Mouse (Mus musculus): ENCODE results near the gene Coro1b. TPM values are rescaled to one million over a fixed set of nuclear protein-coding genes. Genes with fewer than 3 reads are reported as not detected.

The Coro1b gene
- total RNA-seq, 2 experiments from 2014 or later, result 38.3 to 47.6 TPM

GRCm38 (mm10) chr19:4189051-4189620 is 40.7 kb downstream of the Coro1b start:
- DNase-seq, result no peak

DNA sequence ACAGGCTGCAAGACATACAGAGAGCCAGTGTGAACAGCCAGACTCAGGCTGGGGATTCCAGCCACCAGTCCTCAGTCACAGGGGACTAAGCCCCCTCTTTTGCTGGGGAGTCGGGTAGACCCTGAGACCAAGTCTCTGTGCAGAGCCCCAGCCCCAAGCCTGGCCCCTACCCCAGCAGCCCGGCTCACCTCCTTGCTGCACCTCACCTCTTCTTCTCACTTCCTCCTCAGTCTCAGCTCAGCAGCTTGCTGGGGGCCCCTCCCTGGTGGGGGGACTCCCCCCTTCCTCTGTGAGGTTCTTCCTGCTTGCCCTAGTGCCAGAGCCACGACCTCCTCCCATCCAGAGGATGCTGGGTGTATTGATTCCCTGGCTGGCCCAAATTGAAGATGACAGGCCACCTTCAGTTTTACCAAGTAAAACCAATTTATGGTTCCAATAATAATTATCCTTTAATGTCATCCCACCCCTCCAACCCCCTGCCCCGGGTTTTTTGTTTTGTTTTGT is 42.5 kb downstream of the Coro1b start, which contains the start of gene Tbc1d10c:
Gene Tbc1d10c, minus strand, starts transcription at position 454 of the 504 bp plus-strand sequence.
- peak in 1 of 2 experiments; percentile 69 for DNase-seq

- DNase-seq, result peak; percentile 96
Observed at GRCm38 (mm10) chr19:4191528-4192250, 43.3 kb downstream of the Coro1b start, which contains the start of gene Ppp1ca. Gene Ppp1ca (plus strand): TSS chr19:4192065.

DNA sequence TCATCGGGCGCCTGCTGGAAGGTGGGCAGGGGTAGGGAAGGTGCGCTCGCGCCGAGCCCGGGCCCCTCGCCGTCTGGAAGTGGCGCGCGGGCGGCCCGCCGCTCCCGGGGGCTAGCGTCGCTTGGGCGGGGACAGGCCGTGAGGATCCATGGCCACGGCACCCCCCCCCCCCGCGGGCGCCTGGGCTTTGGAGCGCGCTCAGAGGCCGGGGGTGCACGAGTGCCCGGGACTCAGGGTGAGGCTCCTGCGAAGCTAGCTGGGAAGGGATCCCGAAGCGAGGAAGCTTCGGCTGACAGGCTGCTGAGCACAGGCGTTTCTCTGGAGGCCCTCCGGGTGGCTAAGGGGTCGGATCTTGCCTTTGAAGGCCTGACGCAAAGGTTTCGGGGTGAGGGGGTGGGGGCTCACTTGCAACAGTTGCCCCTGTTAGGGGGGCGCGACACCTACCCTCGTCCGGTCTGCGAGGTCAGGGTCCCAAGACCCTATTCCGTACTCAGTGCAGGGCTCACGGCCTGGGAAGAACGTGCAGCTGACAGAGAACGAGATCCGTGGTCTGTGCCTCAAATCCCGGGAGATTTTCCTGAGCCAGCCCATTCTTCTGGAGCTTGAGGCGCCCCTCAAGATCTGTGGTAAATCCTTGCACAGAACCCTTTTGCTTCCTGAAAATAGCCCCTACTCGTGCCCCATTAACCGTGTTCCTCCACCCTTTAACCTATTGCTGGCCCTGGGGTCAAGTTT is 44.0 kb downstream of the Coro1b start:
- DNase-seq, result no peak

DNA sequence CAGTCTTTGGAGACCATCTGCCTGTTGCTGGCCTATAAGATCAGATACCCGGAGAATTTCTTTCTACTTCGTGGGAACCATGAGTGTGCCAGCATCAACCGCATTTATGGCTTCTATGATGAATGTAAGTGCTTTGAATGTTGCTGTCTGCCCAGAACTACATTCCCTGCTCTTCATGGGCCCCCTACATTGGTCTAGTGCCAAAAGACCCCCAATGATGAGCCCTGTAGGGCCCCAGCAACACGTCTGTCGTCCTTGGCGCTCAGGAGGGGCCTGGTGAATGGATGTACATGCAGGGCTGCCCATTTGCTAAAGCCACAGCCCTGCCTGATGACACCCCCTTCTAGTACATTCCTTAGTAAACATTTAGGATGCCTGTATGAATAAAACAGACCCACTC is 44.7 kb downstream of the Coro1b start:
- DNase-seq, result no peak

DNA sequence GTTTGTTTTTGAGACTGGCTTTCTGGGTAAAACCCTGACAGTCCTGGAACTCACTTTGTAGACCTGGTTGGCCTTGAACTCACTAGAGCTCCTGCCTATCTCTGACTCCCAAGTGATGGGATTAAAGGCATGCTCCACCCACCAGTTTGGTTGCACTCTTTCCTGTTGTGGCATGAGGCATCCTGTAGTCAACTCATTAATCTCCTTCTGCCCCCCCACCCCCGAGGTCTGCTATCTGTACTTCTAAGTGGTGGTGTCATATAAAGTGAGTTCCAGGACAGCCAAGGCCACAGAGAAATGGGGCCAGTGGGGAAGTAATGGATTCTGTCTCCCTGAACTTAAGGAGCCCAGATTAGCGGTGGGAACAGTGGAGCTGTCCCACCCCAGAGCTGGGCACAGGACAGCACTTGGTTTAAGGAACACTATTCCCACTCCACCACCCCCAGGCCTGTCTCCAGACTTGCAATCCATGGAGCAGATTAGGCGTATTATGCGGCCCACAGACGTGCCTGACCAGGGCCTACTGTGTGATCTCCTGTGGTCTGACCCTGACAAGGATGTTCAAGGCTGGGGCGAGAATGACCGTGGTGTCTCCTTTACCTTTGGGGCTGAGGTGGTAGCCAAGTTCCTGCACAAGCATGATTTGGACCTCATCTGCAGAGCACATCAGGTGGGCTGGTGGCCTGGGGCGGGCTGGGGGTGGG is 45.8 kb downstream of the Coro1b start:
- DNase-seq, result no peak

GRCm38 (mm10) chr19:4194776-4195650 is 46.6 kb downstream of the Coro1b start:
- no peak for DNase-seq

- DNase-seq, result no peak
Observed at GRCm38 (mm10) chr19:4196048-4196447, 47.6 kb downstream of the Coro1b start.

- peak; percentile 56 to 68 for DNase-seq
Observed at GRCm38 (mm10) chr19:4196548-4196947, 48.1 kb downstream of the Coro1b start.

GRCm38 (mm10) chr19:4197180-4197579 is 48.8 kb downstream of the Coro1b start:
- no peak for DNase-seq

DNA sequence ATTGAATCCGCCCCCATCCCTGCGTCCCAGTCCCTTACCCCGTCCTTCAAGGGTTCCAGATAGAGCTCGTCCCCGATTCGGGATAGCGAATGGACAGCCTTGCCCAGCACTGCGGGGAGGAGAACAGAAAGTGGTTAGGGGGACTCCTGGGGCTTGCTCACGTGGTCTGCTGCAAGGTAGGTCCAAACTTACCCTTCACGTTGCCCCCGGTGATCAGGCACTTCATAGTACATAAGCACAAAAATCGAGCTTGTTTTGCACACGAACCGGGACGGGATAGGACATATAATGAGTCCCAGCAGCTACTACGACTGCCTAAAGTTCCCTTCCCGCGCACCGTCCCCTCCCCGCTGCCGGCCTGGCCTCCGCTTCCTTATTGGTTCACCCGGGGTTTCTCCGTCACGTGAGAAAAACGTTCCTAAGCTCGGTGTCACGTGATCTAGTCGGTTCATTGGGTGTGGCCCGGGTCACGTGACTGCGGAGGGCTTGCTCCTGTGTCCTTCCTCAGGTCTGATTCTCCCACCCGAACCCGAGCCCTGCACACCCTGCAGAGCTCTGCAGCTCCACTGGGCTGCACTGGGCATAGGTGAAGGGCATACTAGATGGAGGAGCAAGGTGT is 53.0 kb downstream of the Coro1b start, which contains the start of gene Rad9a:
Gene Rad9a, minus strand, starts transcription at position 372 of the 619 bp plus-strand sequence.
- DNase-seq, result peak; percentile 98

DNA sequence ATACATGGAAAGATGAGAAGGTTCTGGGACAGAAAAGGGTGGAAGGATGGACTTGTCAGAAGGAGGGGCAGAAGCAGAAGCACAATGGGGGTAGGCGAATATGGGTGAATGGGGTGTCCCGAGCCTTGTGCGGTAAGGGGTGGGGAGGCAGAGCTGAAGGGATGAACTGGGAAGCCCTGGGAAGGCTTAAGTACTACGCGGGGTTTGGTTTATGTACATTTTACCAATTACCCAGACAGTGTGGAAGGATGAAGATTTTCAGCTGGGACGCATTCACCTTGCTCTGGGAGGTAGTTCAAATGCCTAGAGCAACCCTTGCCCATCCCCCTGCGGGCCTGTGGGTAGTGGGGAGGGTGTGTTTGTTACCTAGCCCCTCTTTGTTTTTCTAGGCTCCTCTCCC is 53.7 kb downstream of the Coro1b start:
- peak in 1 of 2 experiments; percentile 46 for DNase-seq

- no peak for DNase-seq
Observed at GRCm38 (mm10) chr19:4203148-4203547, 54.7 kb downstream of the Coro1b start.

Other genes starting within 250 kb of the Coro1b start
- gene Tcirg1, start 241.5 kb upstream of the Coro1b start, total RNA-seq (2021), result 1 to 10 TPM; 8.0 to 9.2 TPM
- 100 to 1,000 TPM; 489 to 502 TPM for gene Ndufs8, start 235.8 kb upstream of the Coro1b start, total RNA-seq (2021)
- 1 to 10 TPM; 1.3 to 2.0 TPM for gene Aldh3b1, start 218.8 kb upstream of the Coro1b start, total RNA-seq (2021)
- 10 to 100 TPM; 17.7 to 23.9 TPM for gene Unc93b1, start 213.4 kb upstream of the Coro1b start, total RNA-seq (2021)
- under 1 TPM; 0.28 to 0.30 TPM for gene Aldh3b3, start 190.0 kb upstream of the Coro1b start, total RNA-seq (2021)
- gene Aldh3b2, start 176.3 kb upstream of the Coro1b start, total RNA-seq (2021), result under 1 TPM; 0.22 to 0.98 TPM
- gene Acy3, start 162.0 kb upstream of the Coro1b start, total RNA-seq (2021), result 10 to 100 TPM; 24.3 to 28.5 TPM
- not detected for gene Tbx10, start 155.9 kb upstream of the Coro1b start, total RNA-seq (2021)
- 100 to 1,000 TPM; 162 to 166 TPM for gene Nudt8, start 148.0 kb upstream of the Coro1b start, total RNA-seq (2021)
- gene Gm49405, start 148.0 kb upstream of the Coro1b start, total RNA-seq (2021), result 1 to 10 TPM in 1 of 2 experiments, under 1 TPM in 1; 0.84 to 1.1 TPM
- 100 to 1,000 TPM; 241 to 281 TPM for gene Doc2g, start 145.3 kb upstream of the Coro1b start, total RNA-seq (2021)
- 1,000 to 10,000 TPM; 1,128 to 1,150 TPM for gene Ndufv1, start 135.8 kb upstream of the Coro1b start, total RNA-seq (2021)
- 100 to 1,000 TPM; 350 to 400 TPM for gene Gstp1, start 110.6 kb upstream of the Coro1b start, total RNA-seq (2021)
- 100 to 1,000 TPM; 123 to 134 TPM for gene Gstp2, start 102.6 kb upstream of the Coro1b start, total RNA-seq (2021)
- gene Gstp3, start 89.0 kb upstream of the Coro1b start, total RNA-seq (2021), result not detected
- not detected for gene Cabp2, start 67.0 kb upstream of the Coro1b start, total RNA-seq (2021)
- 10 to 100 TPM; 34.5 to 37.8 TPM for gene Cdk2ap2, start 51.4 kb upstream of the Coro1b start, total RNA-seq (2021)
- gene Pitpnm1, start 48.6 kb upstream of the Coro1b start, total RNA-seq (2021), result 10 to 100 TPM; 16.1 to 21.2 TPM
- 10 to 100 TPM; 62.1 to 63.2 TPM for gene Aip, start 22.8 kb upstream of the Coro1b start, total RNA-seq (2021)
- under 1 TPM in 1 of 2 experiments, not detected in 1; 0.08 TPM for gene Gpr152, start 8.8 kb upstream of the Coro1b start, total RNA-seq (2021)
- gene Cabp4, start 4.6 kb upstream of the Coro1b start, total RNA-seq (2021), result under 1 TPM; 0.12 to 0.13 TPM
- gene Ptprcap, start 5.0 kb downstream of the Coro1b start, total RNA-seq (2021), result 1 to 10 TPM in 1 of 2 experiments, under 1 TPM in 1; 0.69 to 8.4 TPM
- gene Rps6kb2, start 14.7 kb downstream of the Coro1b start, total RNA-seq (2021), result 10 to 100 TPM; 13.1 to 17.1 TPM
- 10 to 100 TPM; 28.3 to 30.5 TPM for gene Carns1, start 26.9 kb downstream of the Coro1b start, total RNA-seq (2021)
- gene Tbc1d10c, start 42.7 kb downstream of the Coro1b start, total RNA-seq (2021), result 10 to 100 TPM; 12.0 to 20.2 TPM
- 100 to 1,000 TPM; 293 to 299 TPM for gene Ppp1ca, start 43.4 kb downstream of the Coro1b start, total RNA-seq (2021)
- 1 to 10 TPM; 4.5 to 4.8 TPM for gene Rad9a, start 53.0 kb downstream of the Coro1b start, total RNA-seq (2021)
- gene Clcf1, start 65.6 kb downstream of the Coro1b start, total RNA-seq (2021), result 1 to 10 TPM; 1.2 to 2.3 TPM
- not detected for gene AC109138.7, start 65.7 kb downstream of the Coro1b start, total RNA-seq (2021)
- 10 to 100 TPM in 1 of 2 experiments, 1 to 10 TPM in 1; 9.1 to 19.9 TPM for gene Pold4, start 83.3 kb downstream of the Coro1b start, total RNA-seq (2021)
- 1 to 10 TPM; 5.6 to 7.4 TPM for gene Ssh3, start 120.6 kb downstream of the Coro1b start, total RNA-seq (2021)
- 1 to 10 TPM in 1 of 2 experiments, under 1 TPM in 1; 0.92 to 2.1 TPM for gene Ankrd13d, start 134.5 kb downstream of the Coro1b start, total RNA-seq (2021)
- 10 to 100 TPM; 45.9 to 54.9 TPM for gene Grk2, start 157.6 kb downstream of the Coro1b start, total RNA-seq (2021)
- gene Kdm2a, start 249.7 kb downstream of the Coro1b start, total RNA-seq (2021), result 10 to 100 TPM; 34.9 to 44.1 TPM

Measured in heart, adult 18-20 months (tissue).